Mouse (Mus musculus): ENCODE results near the gene Abca3. TPM values are rescaled to one million over a fixed set of nuclear protein-coding genes. Genes with fewer than 3 reads are reported as not detected.

The Abca3 gene
- 100 to 1,000 TPM; 111 to 118 TPM for total RNA-seq (2021)
- long read RNA-seq, experiment 1, full-length matches to known transcripts, result 19 of 69 reads
- long read RNA-seq, experiment 1, partial matches to known transcripts, result 39 of 69 reads
- long read RNA-seq, experiment 1, other reads (novel, unspliced or antisense), result 11 of 69 reads
- long read RNA-seq, experiment 2, full-length matches to known transcripts, result 9 of 51 reads
- long read RNA-seq, experiment 2, partial matches to known transcripts, result 35 of 51 reads
- long read RNA-seq, experiment 2, other reads (novel, unspliced or antisense), result 7 of 51 reads

DNA sequence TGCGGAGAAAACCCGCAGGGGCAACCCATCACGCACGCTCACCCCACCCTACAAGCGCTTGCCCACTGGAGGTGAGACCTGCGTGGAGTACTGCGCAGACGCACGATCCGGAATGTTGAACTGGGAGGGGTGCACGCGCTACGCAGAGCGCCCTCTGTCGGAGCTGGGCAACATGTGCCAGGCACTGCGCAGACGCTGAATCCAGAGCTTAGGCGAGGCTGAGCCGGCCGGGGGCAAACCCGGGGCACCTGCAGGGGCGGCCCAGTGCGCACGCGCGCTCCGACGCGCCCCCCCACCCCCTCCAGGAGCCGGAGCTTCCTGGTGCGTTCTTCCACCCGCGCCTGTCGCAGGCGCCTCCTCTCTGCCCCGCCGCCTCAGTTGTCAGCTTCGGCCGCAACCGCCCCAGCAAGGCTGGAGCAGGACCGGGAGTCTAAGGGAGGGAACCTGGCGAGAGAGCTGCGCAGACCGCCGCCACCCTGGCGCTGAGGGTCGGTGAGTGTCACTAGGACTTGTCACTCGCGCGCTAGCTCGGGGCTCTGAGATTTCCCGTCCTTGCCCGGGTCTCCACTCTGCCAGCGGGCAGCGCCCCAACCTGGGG, at the start of gene Abca3:
Gene Abca3, plus strand, starts transcription at position 191 of the 598 bp plus-strand sequence.
- intact Hi-C loops (cut with DNase I), result loop anchor here (5.0 kb wide), 3 partner anchors 130 to 210 kb away; partner anchors contain the start of gene Tedc2
- peak; percentile 96 to 98 for DNase-seq (ENCODE audit: low spot score in 2 of 2)

DNA sequence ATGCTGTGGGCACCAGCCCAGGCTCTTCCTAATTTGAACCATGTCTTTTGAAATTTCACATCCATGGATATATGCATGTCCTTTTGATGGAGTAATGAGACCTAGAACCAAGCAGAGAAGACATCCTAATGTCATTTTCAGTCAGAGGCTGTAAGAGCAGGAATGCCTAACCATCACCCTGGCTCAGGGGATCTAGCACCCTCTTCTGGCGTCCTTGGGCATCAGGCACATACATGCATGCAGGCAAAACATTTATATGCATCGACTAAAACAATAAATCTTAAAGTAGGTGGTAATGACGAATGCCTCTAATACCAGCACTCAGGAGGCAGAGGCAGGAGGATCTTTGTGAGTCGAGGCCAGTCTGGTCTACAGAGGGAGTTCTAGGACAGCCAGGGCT, 44.2 kb upstream of the Abca3 start:
- DNase-seq (ENCODE audit: low spot score in 2 of 2), result peak; percentile 9 to 18
- intact Hi-C loops (cut with DNase I), result no loop called here

DNA sequence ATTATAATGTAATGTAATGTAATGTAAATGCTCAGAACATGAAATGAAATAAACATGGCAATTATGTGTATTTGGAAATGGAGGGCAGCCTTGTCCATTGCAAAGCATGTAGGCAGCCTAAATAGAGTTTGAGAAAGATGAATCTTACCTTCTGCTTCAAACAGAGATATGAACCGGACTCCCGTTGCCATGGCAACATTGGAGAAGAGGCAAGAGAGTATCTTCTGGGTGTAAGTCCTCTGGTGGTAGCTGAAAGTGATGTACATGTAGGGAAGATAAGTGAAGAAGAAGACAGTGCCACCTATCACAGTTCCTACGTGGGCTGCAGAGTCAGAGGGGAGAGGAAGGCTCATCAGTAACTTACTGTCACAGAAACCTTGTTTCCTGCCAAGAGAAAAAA, 30.9 kb upstream of the Abca3 start:
- intact Hi-C loops (cut with DNase I), result no loop called here
- peak; percentile 13 to 15 for DNase-seq (ENCODE audit: low spot score in 2 of 2)

DNA sequence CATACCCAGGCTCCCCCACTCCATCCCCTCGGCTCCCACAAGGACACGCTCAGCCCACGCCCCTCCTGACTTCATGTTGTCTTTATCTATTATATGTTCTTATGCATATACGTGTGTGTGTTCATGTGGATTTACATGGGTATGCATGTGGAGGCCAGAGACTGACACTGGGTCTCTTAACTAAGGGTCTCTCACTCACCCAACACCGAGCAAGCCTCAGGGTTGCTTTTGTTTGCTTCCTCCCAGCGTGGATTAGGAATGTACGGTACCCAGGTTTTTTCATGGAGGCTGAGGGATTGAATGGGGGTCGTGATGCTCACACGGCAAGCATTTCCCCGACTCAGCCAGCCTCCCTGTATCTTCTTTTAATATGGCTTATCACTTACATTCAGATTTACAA, 26.7 kb upstream of the Abca3 start:
- intact Hi-C loops (cut with DNase I), result no loop called here
- DNase-seq (ENCODE audit: low spot score in 2 of 2), result no peak

DNA sequence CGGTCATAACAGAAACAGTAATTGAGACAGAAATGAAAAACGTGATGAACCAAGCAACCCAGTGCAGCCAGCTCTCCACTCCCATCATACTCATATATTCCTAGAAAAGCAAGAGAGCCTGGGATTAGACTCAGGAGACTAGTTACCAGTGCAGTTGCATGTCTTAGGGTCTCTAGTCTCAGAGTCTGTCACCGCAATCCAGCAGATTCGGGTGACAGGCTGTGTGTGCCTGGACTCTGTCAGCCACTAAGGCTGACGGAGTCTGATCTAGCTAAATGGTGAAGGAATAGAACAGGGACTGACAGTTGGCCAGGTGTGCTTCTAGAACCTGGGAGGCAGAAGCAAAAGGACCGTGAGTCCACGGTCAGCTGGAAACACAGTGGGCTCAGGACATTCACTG, 24.1 kb upstream of the Abca3 start:
- intact Hi-C loops (cut with DNase I), result no loop called here
- DNase-seq (ENCODE audit: low spot score in 2 of 2), result no peak

DNA sequence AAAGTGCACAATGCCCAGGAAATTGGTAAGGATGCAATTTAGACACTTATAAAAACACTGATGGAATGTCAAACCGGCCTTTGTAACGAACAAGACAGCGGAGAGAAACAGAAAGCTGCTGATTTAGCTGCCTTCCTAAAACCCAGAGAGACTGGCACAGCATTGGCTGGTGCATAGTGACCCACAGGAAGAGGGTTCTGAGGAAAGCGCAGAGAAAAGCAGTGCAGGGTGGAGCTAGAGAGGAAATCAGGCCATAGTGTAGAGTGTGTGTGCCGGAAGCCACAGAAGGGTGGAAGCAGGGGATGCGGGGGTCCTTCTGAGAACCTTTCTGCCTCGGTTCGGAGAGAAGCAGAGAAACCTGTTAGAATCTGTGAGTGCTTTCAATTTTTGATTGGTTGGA, 7.1 kb upstream of the Abca3 start:
- intact Hi-C loops (cut with DNase I), result loop anchor here (5.0 kb wide), 1 partner anchor 42 kb away; no protein-coding TSS in a partner anchor
- DNase-seq (ENCODE audit: low spot score in 2 of 2), result no peak

DNA sequence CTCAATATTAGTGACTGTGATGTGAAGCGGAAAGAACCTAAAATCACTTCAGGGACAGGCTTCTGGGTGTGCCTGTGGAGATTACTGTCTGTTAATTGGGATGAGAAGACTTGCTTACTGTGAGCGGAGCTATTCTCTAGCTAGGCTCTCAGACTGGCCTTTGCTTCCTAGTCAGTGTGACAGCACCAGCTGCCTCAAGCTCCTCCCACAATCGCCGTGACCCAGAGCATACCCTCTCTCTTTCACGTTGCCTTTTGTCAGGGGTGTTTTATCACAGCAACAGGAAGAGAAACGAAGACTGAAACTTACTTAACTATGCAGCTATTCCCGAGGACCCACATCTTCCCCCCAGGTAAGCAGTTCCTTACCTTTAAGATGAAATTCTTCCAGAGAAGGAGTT, 4.9 kb upstream of the Abca3 start:
- no peak for DNase-seq (ENCODE audit: low spot score in 2 of 2)
- intact Hi-C loops (cut with DNase I), result no loop called here

DNA sequence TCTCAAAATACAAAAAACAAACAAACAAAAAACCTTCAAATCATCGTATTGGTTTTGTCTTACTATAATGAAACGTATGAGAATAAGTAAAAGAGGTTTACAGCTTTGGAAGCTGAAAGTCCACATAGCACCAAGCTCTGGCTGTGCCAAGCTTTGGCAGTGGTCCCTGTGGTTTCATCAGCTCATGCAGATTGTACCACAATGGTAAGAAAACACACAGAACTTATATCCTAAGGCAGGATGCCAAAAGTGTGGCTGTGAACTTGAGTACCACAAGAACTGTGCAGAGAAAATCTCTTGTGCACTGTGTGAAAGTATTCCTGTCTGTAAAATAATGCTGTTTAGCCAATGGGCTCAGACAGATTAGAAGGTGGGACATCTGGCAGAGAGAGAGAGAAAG, 2.6 kb upstream of the Abca3 start:
- intact Hi-C loops (cut with DNase I), result no loop called here
- no peak for DNase-seq (ENCODE audit: low spot score in 2 of 2)

DNA sequence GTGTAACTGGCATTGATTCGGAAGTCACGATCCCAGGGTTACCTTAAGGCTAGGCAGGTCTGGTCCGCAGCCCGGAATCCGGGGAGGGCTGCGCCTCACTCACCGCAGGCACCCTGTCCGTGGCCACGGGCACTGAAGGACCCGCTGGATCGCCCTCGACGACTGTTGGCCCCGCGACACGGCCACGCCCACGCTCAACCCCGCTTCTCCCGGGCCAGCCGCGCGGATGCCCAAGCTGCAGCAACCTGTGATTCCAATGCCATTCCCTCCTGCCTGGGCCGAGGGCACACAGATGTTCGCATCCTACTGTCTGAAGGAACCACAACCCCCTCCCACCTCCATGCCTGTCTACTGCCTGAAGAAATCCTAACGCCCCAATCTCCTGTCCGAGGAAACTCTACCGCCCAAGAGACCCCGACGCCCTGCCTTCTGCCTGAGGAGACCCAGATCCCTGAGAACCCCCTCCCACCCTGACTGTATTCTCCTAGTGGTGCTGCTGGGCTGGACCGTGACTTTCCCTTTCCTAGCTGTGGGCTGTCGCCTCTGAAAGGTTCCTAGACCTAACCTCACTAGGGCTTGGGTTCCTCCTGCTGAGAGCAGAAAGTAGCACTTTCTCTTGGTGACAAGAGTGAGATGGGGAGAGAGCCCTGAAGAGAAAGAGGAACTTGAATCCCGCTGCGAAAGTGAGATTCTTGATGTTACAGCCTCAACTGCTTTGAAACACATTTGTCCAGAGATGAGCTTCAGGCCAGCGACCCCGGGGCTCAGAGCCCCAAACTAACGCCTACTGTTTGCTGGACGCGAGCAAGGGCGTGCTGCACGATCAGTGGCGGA, 607 bp upstream of the Abca3 start, which contains the start of gene Abca17:
Gene Abca17, minus strand, starts transcription at position 143 of the 834 bp plus-strand sequence.
- DNase-seq (ENCODE audit: low spot score in 2 of 2), result peak in 1 of 2 experiments; percentile 17
- intact Hi-C loops (cut with DNase I), result loop anchor here (5.0 kb wide), 3 partner anchors 129 to 209 kb away; partner anchors contain the start of gene Tedc2

DNA sequence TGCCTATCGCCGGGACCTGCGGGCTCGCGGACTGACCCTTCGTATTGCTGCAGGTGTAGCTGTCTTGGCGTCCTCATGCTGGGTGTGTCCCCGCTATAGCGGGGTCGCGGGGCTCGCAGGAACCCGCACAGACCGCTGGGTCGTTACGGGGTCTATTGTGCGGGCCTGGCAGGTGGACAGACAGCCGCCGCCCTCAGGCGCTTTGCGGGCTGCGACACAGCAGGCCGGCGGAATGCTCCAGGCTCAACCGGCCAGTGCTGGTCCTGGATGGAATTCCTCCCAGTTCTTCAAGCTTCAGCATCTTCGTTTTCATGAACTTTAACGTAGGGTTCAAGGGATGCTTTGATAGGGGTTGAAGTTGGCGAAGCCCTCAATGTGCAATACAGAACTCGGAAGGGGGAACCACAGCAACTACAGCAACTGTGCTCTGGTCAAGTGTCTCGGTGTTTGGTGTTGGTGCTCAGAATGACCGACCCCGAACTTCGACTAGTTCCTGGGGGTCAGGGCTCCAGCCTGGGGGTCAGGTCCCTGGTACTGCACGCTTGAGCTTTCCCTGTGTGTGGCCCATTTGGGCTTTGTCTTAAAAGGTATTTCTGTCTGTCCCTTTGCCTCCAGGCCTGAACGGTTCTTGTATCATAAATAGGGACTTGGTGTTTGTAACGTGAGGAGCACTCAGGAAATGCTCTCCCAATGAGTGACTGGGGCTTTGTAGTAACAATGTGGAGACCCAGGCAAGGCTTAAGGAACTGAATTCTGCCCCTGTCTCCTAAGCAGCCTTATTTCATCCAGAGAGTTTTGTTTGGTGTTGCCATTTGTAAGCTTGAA, 832 bp downstream of the Abca3 start:
- intact Hi-C loops (cut with DNase I), result loop anchor here (5.0 kb wide), 3 partner anchors 130 to 210 kb away; partner anchors contain the start of gene Tedc2

DNA sequence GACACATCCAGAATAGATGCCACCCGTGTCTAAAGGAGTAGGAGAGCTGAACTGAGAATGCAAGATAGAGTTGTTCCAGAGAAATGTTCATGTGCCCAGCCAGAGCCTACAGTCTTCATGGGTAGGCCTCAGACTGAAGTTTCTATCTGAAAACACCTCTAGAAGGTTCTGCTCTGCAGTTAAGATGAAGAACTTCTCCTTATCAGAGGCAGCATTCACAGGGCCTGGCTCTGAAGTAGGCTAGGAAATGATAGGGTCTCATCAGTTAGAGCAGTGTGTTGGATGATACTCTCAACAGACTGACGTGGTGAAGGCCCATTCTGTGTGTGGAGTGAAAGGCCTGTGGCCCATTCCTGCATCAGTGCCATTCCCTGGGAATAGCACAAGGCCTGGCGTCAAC, 2.2 kb downstream of the Abca3 start:
- DNase-seq (ENCODE audit: low spot score in 2 of 2), result no peak
- intact Hi-C loops (cut with DNase I), result loop anchor here (5.0 kb wide), 3 partner anchors 132 to 212 kb away; partner anchors contain the start of gene Tedc2

More for the DNA sequence above, 832 bp downstream of the Abca3 start:
- no peak for DNase-seq (ENCODE audit: low spot score in 2 of 2)

DNA sequence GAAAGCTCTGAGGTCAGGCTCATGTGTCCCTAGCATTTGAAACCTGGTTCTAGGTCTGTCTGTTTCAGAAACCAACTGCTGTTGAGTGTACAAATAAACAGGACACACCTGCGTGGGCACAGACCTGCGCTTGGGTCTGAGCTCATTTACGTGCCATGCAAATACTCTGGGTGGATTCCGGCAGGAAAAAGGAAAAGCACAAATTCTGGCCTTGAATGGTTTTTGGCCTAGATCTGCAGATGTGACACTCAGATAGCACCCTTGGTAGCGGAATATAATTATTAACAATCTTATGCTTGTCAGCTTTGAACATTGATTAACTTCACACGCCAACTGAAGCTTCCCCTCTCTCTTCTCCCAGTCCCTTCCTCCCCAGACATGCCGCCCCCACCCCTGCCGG, 3.5 kb downstream of the Abca3 start:
- intact Hi-C loops (cut with DNase I), result no loop called here

DNA sequence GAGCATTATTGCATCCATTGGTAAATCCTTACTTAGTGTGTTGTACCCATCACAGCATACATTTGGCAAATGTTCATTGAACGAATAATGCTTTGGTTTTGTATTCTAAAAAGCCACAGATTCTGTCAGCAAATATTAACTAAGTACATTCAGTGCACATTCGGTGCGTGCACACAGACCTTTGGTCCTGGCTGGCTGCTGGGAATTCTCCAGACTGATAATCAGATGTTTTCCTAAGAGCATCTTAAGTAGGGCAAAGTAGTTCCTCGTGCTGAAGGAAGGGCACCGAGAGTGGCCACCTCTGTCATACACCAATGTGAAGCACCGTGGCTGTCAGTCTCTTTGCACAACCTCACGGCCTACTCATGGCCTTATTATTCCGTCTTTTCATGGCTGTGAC, 7.3 kb downstream of the Abca3 start:
- intact Hi-C loops (cut with DNase I), result no loop called here

More for the DNA sequence above, 3.5 kb downstream of the Abca3 start:
- no peak for DNase-seq (ENCODE audit: low spot score in 2 of 2)

DNA sequence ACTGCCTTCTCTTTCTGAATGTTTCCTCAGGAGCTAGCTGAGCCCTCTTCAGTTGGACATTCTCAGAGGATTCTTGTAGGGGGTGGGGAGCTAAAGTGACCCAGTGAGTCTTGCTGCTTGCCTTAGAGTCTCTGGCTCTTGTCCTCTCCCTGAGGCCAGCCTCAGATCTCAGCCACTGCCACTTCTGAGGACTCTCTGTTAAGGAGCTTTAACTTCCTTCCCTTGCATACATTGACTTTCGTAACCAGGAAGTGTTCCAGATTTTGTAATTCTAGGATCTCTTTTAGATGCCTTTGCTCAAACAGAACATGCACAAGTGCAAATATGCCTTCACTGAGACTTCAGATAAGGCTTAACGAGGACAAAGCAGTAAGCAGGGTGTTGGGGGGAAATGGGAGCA, 8.2 kb downstream of the Abca3 start:
- DNase-seq (ENCODE audit: low spot score in 2 of 2), result peak in 1 of 2 experiments; percentile 30
- intact Hi-C loops (cut with DNase I), result no loop called here

More for the DNA sequence above, 7.3 kb downstream of the Abca3 start:
- no peak for DNase-seq (ENCODE audit: low spot score in 2 of 2)

DNA sequence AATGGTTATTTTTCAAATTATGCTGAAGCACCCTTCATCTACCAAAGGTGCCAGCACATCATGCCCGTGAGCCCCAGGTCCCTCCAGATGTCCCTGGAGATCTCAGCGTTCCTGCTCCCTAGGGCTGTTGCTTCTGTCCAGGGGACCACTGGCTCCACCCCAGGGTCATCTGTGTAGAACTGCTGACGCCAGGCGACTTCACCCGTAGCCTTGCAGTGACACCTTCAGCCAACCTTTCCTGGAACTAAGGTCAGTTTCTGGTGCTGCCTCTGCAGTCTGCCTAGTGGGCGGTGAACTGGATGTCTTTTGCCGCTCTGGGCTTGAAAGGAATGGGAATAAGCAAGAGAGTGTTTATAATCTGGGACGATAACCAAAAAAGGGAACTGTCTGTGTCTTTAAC, 9.1 kb downstream of the Abca3 start:
- no peak for DNase-seq (ENCODE audit: low spot score in 2 of 2)
- intact Hi-C loops (cut with DNase I), result no loop called here

DNA sequence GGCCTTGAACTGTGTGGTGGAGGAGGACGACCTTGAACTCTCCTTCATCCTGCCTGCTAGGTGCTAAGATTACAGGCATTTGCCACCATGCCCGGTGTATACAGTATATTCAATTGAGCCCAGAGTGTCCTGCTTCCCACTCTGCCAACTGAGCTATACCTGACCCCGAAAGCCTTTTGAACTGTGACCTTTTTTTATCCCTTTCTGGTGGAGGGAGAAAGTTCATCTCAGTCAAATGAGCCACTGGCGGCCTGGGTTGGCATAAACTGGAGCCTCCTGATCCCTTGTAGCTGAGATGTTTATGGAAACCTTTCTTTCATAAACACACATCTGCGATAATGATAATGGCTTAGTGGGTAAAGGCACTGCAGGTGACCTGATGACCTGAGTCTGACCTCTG, 9.5 kb downstream of the Abca3 start:
- no peak for DNase-seq (ENCODE audit: low spot score in 2 of 2)

DNA sequence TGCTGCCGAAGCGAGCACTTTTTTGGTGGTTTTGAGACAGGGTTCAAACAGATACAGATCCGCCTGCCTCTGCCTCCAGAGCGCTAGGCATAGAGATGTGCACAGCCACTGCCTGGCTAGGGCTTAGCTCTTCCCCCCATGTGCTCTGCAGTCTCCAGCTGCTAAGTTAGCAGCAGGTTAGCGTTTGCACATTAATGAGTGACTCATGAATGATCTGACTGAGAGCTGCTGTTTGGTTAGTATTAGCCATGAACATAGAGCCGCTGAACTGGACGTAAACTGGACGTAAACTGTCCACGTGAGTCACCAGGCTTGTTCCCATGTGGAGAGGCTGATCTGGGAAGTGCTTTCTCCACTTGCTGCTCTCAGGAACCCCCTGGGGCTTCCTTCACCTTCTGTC, 10.8 kb downstream of the Abca3 start:
- DNase-seq (ENCODE audit: low spot score in 2 of 2), result no peak
- intact Hi-C loops (cut with DNase I), result no loop called here

More for the DNA sequence above, 9.5 kb downstream of the Abca3 start:
- intact Hi-C loops (cut with DNase I), result no loop called here

DNA sequence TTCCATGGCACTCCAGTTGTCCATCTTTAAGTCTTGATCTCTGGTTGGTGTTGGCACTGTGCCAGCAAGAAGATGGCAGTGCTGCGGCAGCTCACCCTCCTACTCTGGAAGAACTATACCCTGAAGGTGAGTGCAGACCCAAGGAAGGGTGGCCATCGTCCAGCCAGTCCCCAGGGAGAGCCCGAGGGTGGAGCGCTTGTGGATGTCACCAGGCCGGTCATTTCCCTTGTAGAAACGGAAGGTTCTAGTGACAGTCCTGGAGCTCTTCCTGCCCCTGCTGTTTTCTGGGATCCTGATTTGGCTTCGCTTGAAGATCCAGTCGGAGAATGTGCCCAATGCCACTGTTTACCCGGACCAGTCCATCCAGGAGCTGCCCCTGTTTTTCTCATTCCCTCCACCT, 12.7 kb downstream of the Abca3 start:
- DNase-seq (ENCODE audit: low spot score in 2 of 2), result no peak
- intact Hi-C loops (cut with DNase I), result no loop called here

DNA sequence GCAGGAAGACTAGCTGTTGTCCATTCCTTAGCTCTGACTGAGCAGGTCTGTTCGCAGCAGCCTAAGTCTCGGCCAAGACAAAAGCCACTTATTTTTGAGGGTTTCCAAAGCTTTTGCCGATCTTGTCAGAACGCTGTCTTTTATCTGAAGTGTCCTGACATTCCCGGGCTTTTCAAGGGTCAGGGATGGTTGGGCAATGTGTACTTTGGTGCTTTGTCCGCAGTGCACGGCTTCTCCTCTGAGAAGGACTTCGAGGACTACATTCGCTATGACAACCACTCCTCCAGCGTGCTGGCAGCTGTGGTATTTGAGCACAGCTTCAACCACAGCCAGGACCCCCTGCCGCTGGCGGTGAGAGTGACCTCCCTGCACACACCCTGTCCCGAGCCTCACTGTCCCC, 14.1 kb downstream of the Abca3 start:
- no peak for DNase-seq (ENCODE audit: low spot score in 2 of 2)

More for the DNA sequence above, 14.1 kb downstream of the Abca3 start:
- intact Hi-C loops (cut with DNase I), result no loop called here

Data from left cerebral cortex, postnatal 14 days (tissue).